Mouse (Mus musculus) spleen, adult 2 months (tissue): ENCODE measurements around the gene Gm10190. TPM values are rescaled to one million over a fixed set of nuclear protein-coding genes. Genes with fewer than 3 reads are reported as not detected.
A peak's percentile ranks its signal among the peaks of the same experiment; 100 is the strongest.

ENCODE experiments used
- DNase-seq, 2 experiments: peaks; one replicate each; pipeline versions ENCODE4 v3.0.0 to v3.0.0-alpha.2; 2012 to 2021; ENCODE audit warnings: low spot score in 2 of 2, low read depth in 1 of 2
- H3K27ac ChIP-seq: fragments of 200-500 bp; 2 replicates; pipeline ENCODE4 v1.5.1; 2012; ENCODE audit warnings: low read length, inconsistent platforms; ENCODE audit not compliant: insufficient read depth
- H3K27me3 ChIP-seq: fragments of 200-500 bp; 2 replicates; pipeline ENCODE4 v1.6.1; 2012; ENCODE audit warnings: mild to moderate bottlenecking, moderate library complexity, low read length, inconsistent platforms; ENCODE audit not compliant: control insufficient read depth, insufficient read depth
- H3K36me3 ChIP-seq: fragments of 200-500 bp; 2 replicates; pipeline ENCODE4 v1.6.1; 2012; ENCODE audit warnings: mild to moderate bottlenecking, low read length, inconsistent platforms; ENCODE audit not compliant: control insufficient read depth, insufficient read depth
- H3K4me1 ChIP-seq: fragments of 200-500 bp; 2 replicates; pipeline ENCODE4 v1.6.1; 2011; ENCODE audit warnings: inconsistent platforms; ENCODE audit not compliant: control insufficient read depth, insufficient read depth, insufficient read length
- H3K4me3 ChIP-seq: fragments of 200-500 bp; 2 replicates; pipeline ENCODE4 v1.5.1; 2011; ENCODE audit warnings: mild to moderate bottlenecking, inconsistent platforms; ENCODE audit not compliant: insufficient read depth, insufficient read length; ENCODE audit errors: extremely low read depth
- CTCF ChIP-seq: fragments of 200-500 bp; IDR thresholded peaks from 2 replicates; pipeline ENCODE4 v1.5.1; 2011; ENCODE audit warnings: mild to moderate bottlenecking, inconsistent platforms; ENCODE audit not compliant: insufficient read depth, insufficient read length, insufficient replicate concordance; ENCODE audit errors: extremely low read depth
- POLR2A ChIP-seq: fragments of 200-500 bp; IDR thresholded peaks from 2 replicates; pipeline ENCODE4 v1.6.1; 2011; ENCODE audit warnings: low read depth, low read length, inconsistent platforms
- WGBS: fragments of 180-500 bp; shearing (Covaris S2); methylation state at CpG from one replicate; pipeline ENCODE4 v1.1.7; 2018; 5-methylcytosine and 5-hydroxymethylcytosine counted together
- polyA plus RNA-seq: library from polyadenylated mRNA; depleted of rRNA; stranded (reverse); fragments of >200 nt; gene quantifications from 2 replicates; pipeline ENCODE4 v1.2.3, GENCODE M21; 2012; rRNA removed

Gm10190 gene
- polyA plus RNA-seq, 1 experiment: not detected

GRCm38 (mm10) chr17:80346591-80347125, 26.7 kb downstream of the Gm10190 start:
- Histone ChIP-seq H3K27ac (no peak overlapping the region), H3K4me1 (no peaks in the 10 kb centered on the region), H3K4me3 (no peak overlapping the region), H3K27me3 (no peaks in the 10 kb centered on the region), H3K36me3 (no peaks in the 10 kb centered on the region)
- 64% methylated on average over 11 of the region's 11 CpGs for WGBS
- DNase-seq: no peak
- TF ChIP-seq POLR2A (no peak), CTCF (no peak)

GRCm38 (mm10) chr17:80345277-80345676, 28.1 kb downstream of the Gm10190 start:
- WGBS: 71% methylated on average over 4 of the region's 4 CpGs
- TF ChIP-seq POLR2A: no peak
- TF ChIP-seq CTCF: peak; percentile 3; the same call in 1 of the 2 replicates
- Histone ChIP-seq H3K4me3 (no peak overlapping the region), H3K4me1 (no peaks in the 10 kb centered on the region), H3K27ac (no peak overlapping the region), H3K27me3 (no peaks in the 10 kb centered on the region), H3K36me3 (no peaks in the 10 kb centered on the region)
- DNase-seq: no peak

- Histone ChIP-seq H3K4me1 (no peaks in the 10 kb centered on the region), H3K27ac (no peak overlapping the region), H3K27me3 (no peaks in the 10 kb centered on the region), H3K36me3 (no peaks in the 10 kb centered on the region), H3K4me3 (no peak overlapping the region)
- TF ChIP-seq POLR2A (no peak), CTCF (no peak)
- 88% methylated on average over 2 of the region's 2 CpGs for WGBS
- DNase-seq: no peak
Measured at GRCm38 (mm10) chr17:80332386-80332785, 41.0 kb downstream of the Gm10190 start.

- H3K27ac ChIP-seq: no peak overlapping the region
- no peaks in the 10 kb centered on the region for H3K27me3 ChIP-seq
- no peaks in the 10 kb centered on the region for H3K36me3 ChIP-seq
- peaks cover 7% of the 10 kb centered on the region; the same call in 1 of the 2 replicates for H3K4me1 ChIP-seq
- TF ChIP-seq CTCF: no peak
- TF ChIP-seq POLR2A: no peak
- DNase-seq: no peak
- no peak overlapping the region for H3K4me3 ChIP-seq
- 94% methylated on average over 3 of the region's 3 CpGs for WGBS
Measured at GRCm38 (mm10) chr17:80326431-80326830, 46.9 kb downstream of the Gm10190 start.

DNA sequence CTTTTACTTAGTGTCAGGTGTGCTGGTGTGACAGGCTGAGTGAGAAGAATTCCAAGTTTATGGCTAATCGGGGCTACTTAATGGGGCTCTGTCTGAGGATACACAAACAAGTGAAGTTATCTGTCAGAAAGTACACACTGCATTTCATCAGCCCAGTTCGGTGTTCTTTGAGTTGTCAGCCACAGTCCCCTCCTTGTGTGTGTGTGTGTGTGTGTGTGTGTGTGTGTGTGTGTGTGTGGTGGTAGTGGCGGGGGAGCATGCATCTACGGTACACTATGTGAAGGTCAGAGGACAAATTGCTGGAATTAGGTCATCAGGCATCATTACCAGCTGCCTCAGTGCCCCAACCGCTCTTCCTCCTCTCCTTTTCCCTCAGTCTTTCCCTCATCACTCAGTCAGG, 47.9 kb downstream of the Gm10190 start:
- Histone ChIP-seq H3K36me3 (no peaks in the 10 kb centered on the region), H3K4me3 (no peak overlapping the region), H3K4me1 (peaks cover 7% of the 10 kb centered on the region; the same call in 1 of the 2 replicates), H3K27me3 (no peaks in the 10 kb centered on the region), H3K27ac (no peak overlapping the region)
- 95% methylated on average over 5 of the region's 5 CpGs for WGBS
- DNase-seq: no peak
- TF ChIP-seq POLR2A: no peak
- TF ChIP-seq CTCF: no peak

- peaks cover 7% of the 10 kb centered on the region; the same call in 1 of the 2 replicates for H3K4me1 ChIP-seq
- H3K4me3 ChIP-seq: no peak overlapping the region
- TF ChIP-seq CTCF: no peak
- TF ChIP-seq POLR2A: no peak
- 91% methylated on average over 7 of the region's 7 CpGs for WGBS
- no peak for DNase-seq
- H3K27me3 ChIP-seq: no peaks in the 10 kb centered on the region
- no peaks in the 10 kb centered on the region for H3K36me3 ChIP-seq
- no peak overlapping the region for H3K27ac ChIP-seq
Measured at GRCm38 (mm10) chr17:80324521-80324920, 48.8 kb downstream of the Gm10190 start.

DNA sequence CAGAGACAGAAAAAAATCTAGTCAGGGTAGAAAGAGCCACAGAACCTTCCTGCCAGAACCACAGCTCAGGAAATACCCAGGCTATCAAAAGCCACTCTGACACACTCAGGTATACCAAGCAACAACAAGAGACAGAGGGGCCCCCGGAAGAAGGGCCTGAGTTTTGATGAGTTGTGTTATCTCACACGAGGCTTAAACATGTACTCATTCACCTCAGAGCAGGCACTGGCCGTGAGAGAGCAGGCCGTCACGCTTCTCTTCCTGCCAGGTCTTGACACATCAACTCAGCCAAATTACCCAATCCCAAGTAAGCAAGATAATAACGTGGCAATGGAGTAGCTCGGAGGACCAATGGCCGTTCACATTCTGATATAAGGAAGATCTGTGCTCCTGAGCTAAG, 49.7 kb downstream of the Gm10190 start:
- peak overlapping the region; percentile 40 for H3K27ac ChIP-seq
- peak in 1 of 2 experiments; percentile 50 for DNase-seq
- H3K4me3 ChIP-seq: no peak overlapping the region
- H3K27me3 ChIP-seq: no peaks in the 10 kb centered on the region
- TF ChIP-seq POLR2A (no peak), CTCF (no peak)
- no peaks in the 10 kb centered on the region for H3K36me3 ChIP-seq
- 22% methylated on average over 8 of the region's 8 CpGs for WGBS
- peaks cover 7% of the 10 kb centered on the region; the same call in 1 of the 2 replicates for H3K4me1 ChIP-seq

Other genes with a start within 250 kb of the Gm10190 start
- gene Galm, start 246.1 kb downstream of the Gm10190 start, polyA plus RNA-seq: 2.4 and 2.5 TPM in 2 replicates
- 36.9 and 39.0 TPM in 2 replicates for gene Srsf7, start 166.2 kb downstream of the Gm10190 start, polyA plus RNA-seq
- gene Ttc39d, start 166.1 kb downstream of the Gm10190 start, polyA plus RNA-seq: not detected in 2 replicates
- 1.4 TPM in 2 replicates for gene Gemin6, start 149.1 kb downstream of the Gm10190 start, polyA plus RNA-seq
- 0.46 and 0.75 TPM in 2 replicates for gene Morn2, start 83.3 kb downstream of the Gm10190 start, polyA plus RNA-seq
- 10.6 and 10.8 TPM in 2 replicates for gene Dhx57, start 83.1 kb downstream of the Gm10190 start, polyA plus RNA-seq
- 0.12 and 0.33 TPM in 2 replicates for gene Arhgef33, start 66.1 kb downstream of the Gm10190 start, polyA plus RNA-seq
- 2.5 and 2.7 TPM in 2 replicates for gene Sos1, start 106.9 kb upstream of the Gm10190 start, polyA plus RNA-seq
- gene Cdkl4, start 204.3 kb upstream of the Gm10190 start, polyA plus RNA-seq: 0.07 and 0.11 TPM in 2 replicates